Mouse (Mus musculus): ENCODE results near the gene Pphln1.

DNA sequence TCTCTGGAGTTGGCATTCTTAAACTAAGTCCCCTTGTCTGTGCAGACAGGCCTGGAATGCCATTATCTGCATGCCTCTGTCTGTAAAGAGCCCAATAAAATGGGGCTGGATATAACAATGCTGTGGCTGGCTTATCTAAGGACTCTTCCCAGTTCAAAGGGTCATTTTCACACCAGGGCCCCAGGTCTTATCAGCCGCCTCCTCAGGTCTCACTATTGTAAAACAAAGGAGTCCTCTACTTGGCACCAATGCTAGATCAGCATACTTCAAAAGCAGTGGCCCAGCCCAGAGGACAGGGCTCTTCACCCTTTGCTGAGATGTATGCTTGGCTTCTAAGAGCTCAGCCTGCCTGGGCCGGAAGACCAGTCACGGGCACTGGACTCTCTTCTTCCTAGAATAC, 141.3 kb downstream of the Pphln1 start:
- TF ChIP-seq MAFK (IDR thresholded peaks at IDR 0.05; ENCODE audit: insufficient read depth, low read depth, low read length) = no peak
- no peak for TF ChIP-seq ZC3H11A (IDR thresholded peaks at IDR 0.05; ENCODE audit: borderline replicate concordance, low read depth, low read length)
- TF ChIP-seq CHD2 (IDR thresholded peaks at IDR 0.05; ENCODE audit: low read depth, low read length) = no peak
- TF ChIP-seq HCFC1 (IDR thresholded peaks at IDR 0.05; ENCODE audit: borderline replicate concordance, insufficient read depth, low read length) = no peak
- TF ChIP-seq ZNF384 (IDR thresholded peaks at IDR 0.05; ENCODE audit: low read depth, low read length) = no peak
